Mouse (Mus musculus): ENCODE measurements around the gene Hps5. TPM values are rescaled to one million over a fixed set of nuclear protein-coding genes. Genes with fewer than 3 reads are reported as not detected.

The Hps5 gene
- polyA plus RNA-seq, 1 experiment from 2014 or later: 16.2 TPM

DNA sequence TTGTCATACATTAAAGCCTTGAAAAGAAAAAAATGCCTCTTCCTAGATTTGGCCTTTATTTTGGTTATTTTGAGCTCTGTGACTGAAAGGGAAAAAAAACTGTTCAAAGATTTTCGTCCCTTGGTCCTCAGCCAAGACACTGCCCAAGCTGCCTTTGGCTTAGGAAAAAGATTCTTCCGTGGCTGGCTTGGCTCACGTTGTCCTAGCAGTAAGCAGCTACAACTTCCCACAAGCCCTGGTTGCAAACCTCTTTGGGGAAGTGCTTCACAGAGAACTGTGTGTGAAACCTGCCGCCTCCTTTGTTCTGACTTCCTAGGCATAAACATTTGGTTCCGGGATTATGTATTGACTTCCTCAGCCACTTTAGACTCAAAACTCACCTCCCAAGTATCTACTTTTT is 79.0 kb downstream of the Hps5 start:
- H3K27ac ChIP-seq (replicated peaks; ENCODE audit: low read depth, low read length): no peak overlapping the region
- 54% methylated on average over 5 of the region's 5 CpGs for WGBS

DNA sequence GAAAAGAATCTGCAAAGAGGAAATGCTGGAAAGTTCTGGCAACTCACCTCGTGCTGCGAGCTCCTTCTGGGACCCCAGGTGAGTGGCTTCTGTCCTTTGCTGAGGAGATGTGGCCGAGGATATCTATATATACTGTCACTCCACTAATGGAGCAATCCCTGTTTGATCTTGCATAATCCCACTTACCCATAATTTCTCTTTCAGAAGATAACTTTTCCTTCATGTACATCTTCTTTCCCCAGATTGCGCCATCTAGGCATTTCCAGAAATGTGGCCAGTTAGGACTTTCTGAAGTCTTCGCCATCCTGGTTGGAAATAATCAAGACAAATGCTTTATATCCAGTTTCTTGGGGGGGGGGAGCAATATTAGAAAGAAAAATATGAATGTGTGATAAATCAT is 80.3 kb downstream of the Hps5 start, which contains the start of gene Saa3:
Gene Saa3 (minus strand): TSS at position 101 of the 400 bp plus-strand sequence.
- no peak within 1 kb of the TSS for H3K4me3 ChIP-seq (ENCODE audit: low read depth, low read length)
- no peak within 1 kb of the TSS for H3K4me2 ChIP-seq (ENCODE audit: low read depth, low read length)
- H3K9me3 ChIP-seq (ENCODE audit: control insufficient read depth, low read length): no peaks in the 10 kb centered on the region
- no peak for DNase-seq (ENCODE audit: low spot score)
- ATAC-seq (ENCODE audit: low read depth): no peak
- WGBS: 87% methylated on average over 5 of the region's 5 CpGs
- no peaks in the 10 kb centered on the region for H3K4me1 ChIP-seq (ENCODE audit: control insufficient read depth, insufficient read depth, low read length)
- H3K9ac ChIP-seq (ENCODE audit: low read depth, low read length): no peak within 1 kb of the TSS
- H3K27me3 ChIP-seq (replicated peaks; ENCODE audit: control insufficient read depth, insufficient read depth, low read length): no peaks in the 10 kb centered on the region
- H3K27ac ChIP-seq (replicated peaks; ENCODE audit: low read depth, low read length): no peak within 1 kb of the TSS
- no peaks in the 10 kb centered on the region for H3K36me3 ChIP-seq (ENCODE audit: control insufficient read depth, insufficient read depth, low read length)

More for the DNA sequence above, 79.0 kb downstream of the Hps5 start:
- Histone ChIP-seq H3K4me3 (ENCODE audit: low read depth, low read length) (no peak overlapping the region), H3K9me3 (ENCODE audit: control insufficient read depth, low read length) (no peaks in the 10 kb centered on the region), H3K9ac (ENCODE audit: low read depth, low read length) (no peak overlapping the region), H3K27me3 (replicated peaks; ENCODE audit: control insufficient read depth, insufficient read depth, low read length) (no peaks in the 10 kb centered on the region), H3K4me2 (ENCODE audit: low read depth, low read length) (no peak overlapping the region), H3K36me3 (ENCODE audit: control insufficient read depth, insufficient read depth, low read length) (no peaks in the 10 kb centered on the region), H3K4me1 (ENCODE audit: control insufficient read depth, insufficient read depth, low read length) (no peaks in the 10 kb centered on the region)
- ATAC-seq (ENCODE audit: low read depth) (no peak), DNase-seq (ENCODE audit: low spot score) (peak; percentile 36)

GRCm38 (mm10) chr7:46714518-46714917 is 81.3 kb downstream of the Hps5 start:
- no peak overlapping the region for H3K4me2 ChIP-seq (ENCODE audit: low read depth, low read length)
- 33% methylated on average over 6 of the region's 6 CpGs for WGBS
- peak; percentile 40 for DNase-seq (ENCODE audit: low spot score)
- no peak overlapping the region for H3K9ac ChIP-seq (ENCODE audit: low read depth, low read length)
- H3K27me3 ChIP-seq (replicated peaks; ENCODE audit: control insufficient read depth, insufficient read depth, low read length): no peaks in the 10 kb centered on the region
- no peaks in the 10 kb centered on the region for H3K36me3 ChIP-seq (ENCODE audit: control insufficient read depth, insufficient read depth, low read length)
- no peak overlapping the region for H3K4me3 ChIP-seq (ENCODE audit: low read depth, low read length)
- peaks cover 3% of the 10 kb centered on the region; the same call in 1 of the 2 replicates for H3K4me1 ChIP-seq (ENCODE audit: control insufficient read depth, insufficient read depth, low read length)
- ATAC-seq (ENCODE audit: low read depth): no peak
- no peak overlapping the region for H3K27ac ChIP-seq (replicated peaks; ENCODE audit: low read depth, low read length)
- no peaks in the 10 kb centered on the region for H3K9me3 ChIP-seq (ENCODE audit: control insufficient read depth, low read length)

DNA sequence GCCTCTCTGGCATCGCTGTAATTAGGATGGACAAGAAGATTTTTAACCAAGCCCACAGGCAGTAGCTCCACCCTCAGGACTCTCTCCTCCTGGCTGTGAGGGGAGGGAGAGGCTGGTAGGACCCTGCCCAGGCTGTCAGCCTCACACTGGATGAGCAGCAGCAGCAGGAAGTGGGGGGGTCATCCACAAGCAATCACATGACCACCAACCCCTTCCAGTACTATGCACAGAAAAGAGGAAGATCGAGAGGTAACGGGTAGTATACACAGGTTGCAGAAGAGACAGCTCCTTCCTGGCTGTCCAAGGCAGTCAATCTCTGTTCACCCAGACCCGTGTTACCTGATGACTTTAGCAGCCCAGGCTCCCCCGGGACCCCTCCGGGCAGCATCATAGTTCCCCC is 83.6 kb downstream of the Hps5 start:
- no peak overlapping the region for H3K9ac ChIP-seq (ENCODE audit: low read depth, low read length)
- H3K4me1 ChIP-seq (ENCODE audit: control insufficient read depth, insufficient read depth, low read length): peaks cover 8% of the 10 kb centered on the region; the same call in 1 of the 2 replicates
- no peak for ATAC-seq (ENCODE audit: low read depth)
- no peak for DNase-seq (ENCODE audit: low spot score)
- no peak overlapping the region for H3K4me2 ChIP-seq (ENCODE audit: low read depth, low read length)
- H3K36me3 ChIP-seq (ENCODE audit: control insufficient read depth, insufficient read depth, low read length): peaks cover 12% of the 10 kb centered on the region
- no peaks in the 10 kb centered on the region for H3K27me3 ChIP-seq (replicated peaks; ENCODE audit: control insufficient read depth, insufficient read depth, low read length)
- H3K27ac ChIP-seq (replicated peaks; ENCODE audit: low read depth, low read length): no peak overlapping the region
- H3K4me3 ChIP-seq (ENCODE audit: low read depth, low read length): no peak overlapping the region
- WGBS: 68% methylated on average over 6 of the region's 6 CpGs
- no peaks in the 10 kb centered on the region for H3K9me3 ChIP-seq (ENCODE audit: control insufficient read depth, low read length)

Other genes with a start within 250 kb of the Hps5 start
- 12.3 and 14.3 TPM in 2 replicates for gene Sergef, start 156.3 kb downstream of the Hps5 start, polyA plus RNA-seq (2014; fragmentation: Nextera tagmentation; extraction: Ambion mirVana)
- gene Tph1, start 123.5 kb downstream of the Hps5 start, polyA plus RNA-seq (2014; fragmentation: Nextera tagmentation; extraction: Ambion mirVana): 0.83 and 1.9 TPM in 2 replicates
- 26.8 and 31.5 TPM in 2 replicates for gene Saal1, start 85.4 kb downstream of the Hps5 start, polyA plus RNA-seq (2014; fragmentation: Nextera tagmentation; extraction: Ambion mirVana)
- 0.61 TPM in 1 of 2 replicates, not detected in the other for gene Saa3, start 80.4 kb downstream of the Hps5 start, polyA plus RNA-seq (2014; fragmentation: Nextera tagmentation; extraction: Ambion mirVana)
- not detected in 2 replicates for gene Saa4, start 63.5 kb downstream of the Hps5 start, polyA plus RNA-seq (2014; fragmentation: Nextera tagmentation; extraction: Ambion mirVana)
- 0.51 TPM in 1 of 2 replicates, not detected in the other for gene Saa1, start 53.1 kb downstream of the Hps5 start, polyA plus RNA-seq (2014; fragmentation: Nextera tagmentation; extraction: Ambion mirVana)
- not detected in 2 replicates for gene Saa2, start 44.3 kb downstream of the Hps5 start, polyA plus RNA-seq (2014; fragmentation: Nextera tagmentation; extraction: Ambion mirVana)
- 51.2 and 56.7 TPM in 2 replicates for gene Gtf2h1, start within 50 bp of the Hps5 start, polyA plus RNA-seq (2014; fragmentation: Nextera tagmentation; extraction: Ambion mirVana)
- gene Ldha, start 45.4 kb upstream of the Hps5 start, polyA plus RNA-seq (2014; fragmentation: Nextera tagmentation; extraction: Ambion mirVana): 1,559 and 1,681 TPM in 2 replicates
- 0.26 TPM in 1 of 2 replicates, not detected in the other for gene Ldhc, start 65.1 kb upstream of the Hps5 start, polyA plus RNA-seq (2014; fragmentation: Nextera tagmentation; extraction: Ambion mirVana)
- gene Tsg101, start 123.9 kb upstream of the Hps5 start, polyA plus RNA-seq (2014; fragmentation: Nextera tagmentation; extraction: Ambion mirVana): 174 and 178 TPM in 2 replicates
- 9.7 and 11.0 TPM in 2 replicates for gene Uevld, start 162.5 kb upstream of the Hps5 start, polyA plus RNA-seq (2014; fragmentation: Nextera tagmentation; extraction: Ambion mirVana)
- gene Gm9999, start 187.5 kb upstream of the Hps5 start, polyA plus RNA-seq (2014; fragmentation: Nextera tagmentation; extraction: Ambion mirVana): not detected in 2 replicates
- 22.1 and 23.1 TPM in 2 replicates for gene Spty2d1, start 212.3 kb upstream of the Hps5 start, polyA plus RNA-seq (2014; fragmentation: Nextera tagmentation; extraction: Ambion mirVana)